Mouse (Mus musculus) thymus, adult 2 months (tissue): Measurements from ENCODE around the gene Col24a1.

ENCODE experiments used
- CTCF ChIP-seq: fragments of 200-500 bp; IDR thresholded peaks from 2 replicates; pipeline ENCODE4 v1.5.1; 2012; ENCODE audit warnings: mild to moderate bottlenecking, control low read depth, low read length, moderate library complexity, borderline replicate concordance; ENCODE audit not compliant: control insufficient read depth, poor library complexity, insufficient read depth; ENCODE audit errors: extremely low read depth
- POLR2A ChIP-seq: fragments of 200-500 bp; IDR thresholded peaks from 2 replicates; pipeline ENCODE4 v1.6.1; 2012; ENCODE audit warnings: mild to moderate bottlenecking, low read length, control low read depth, moderate library complexity; ENCODE audit not compliant: control insufficient read depth, poor library complexity, insufficient read depth; ENCODE audit errors: extremely low read depth

- TF ChIP-seq POLR2A (no peak), CTCF (no peak)
Observed at GRCm38 (mm10) chr3:145474163-145474562, 181.9 kb downstream of the Col24a1 start.
